Mouse (Mus musculus) ES-CJ7 (cell line): Measurements from ENCODE around the gene Thap3.

Experiments used
- DNase-seq: peaks from one replicate; pipeline ENCODE4 v3.0.0; 2011; ENCODE audit warnings: low read depth, low spot score

Gene Thap3

GRCm38 (mm10) chr4:151988342-151989109 is at the start of gene Thap3:
Gene Thap3 (minus strand): TSS chr4:151988997.
- DNase-seq, result peak; percentile 60

- no peak for DNase-seq
Observed at GRCm38 (mm10) chr4:152038225-152038984, 49.6 kb upstream of the Thap3 start, which contains the start of gene Tas1r1. Gene Tas1r1 (minus strand): TSS chr4:152038568.

- DNase-seq, result peak; percentile 69
Observed at GRCm38 (mm10) chr4:152036464-152036863, 47.7 kb upstream of the Thap3 start.

GRCm38 (mm10) chr4:152032922-152033321 is 44.1 kb upstream of the Thap3 start:
- no peak for DNase-seq

- no peak for DNase-seq
Observed at GRCm38 (mm10) chr4:152029997-152030396, 41.2 kb upstream of the Thap3 start.

- DNase-seq, result no peak
Observed at GRCm38 (mm10) chr4:152029087-152029486, 40.3 kb upstream of the Thap3 start.

- no peak for DNase-seq
Observed at GRCm38 (mm10) chr4:152028456-152028855, 39.7 kb upstream of the Thap3 start.

- peak; percentile 92 for DNase-seq
Observed at GRCm38 (mm10) chr4:152027524-152027923, 38.7 kb upstream of the Thap3 start, which contains the start of gene Zbtb48. Gene Zbtb48 (minus strand): TSS chr4:152027671.

- peak; percentile 48 for DNase-seq
Observed at GRCm38 (mm10) chr4:152026751-152027508, 38.1 kb upstream of the Thap3 start.

- DNase-seq, result no peak
Observed at GRCm38 (mm10) chr4:152024525-152024924, 35.7 kb upstream of the Thap3 start.

GRCm38 (mm10) chr4:152022506-152022905 is 33.7 kb upstream of the Thap3 start:
- DNase-seq, result no peak

GRCm38 (mm10) chr4:152021568-152022097 is 32.8 kb upstream of the Thap3 start:
- DNase-seq, result no peak

GRCm38 (mm10) chr4:152020024-152020423 is 31.2 kb upstream of the Thap3 start:
- no peak for DNase-seq

GRCm38 (mm10) chr4:152019073-152019472 is 30.3 kb upstream of the Thap3 start:
- DNase-seq, result no peak

GRCm38 (mm10) chr4:152013036-152013813 is 24.4 kb upstream of the Thap3 start:
- DNase-seq, result no peak

GRCm38 (mm10) chr4:152012109-152012508 is 23.3 kb upstream of the Thap3 start:
- no peak for DNase-seq

- no peak for DNase-seq
Observed at GRCm38 (mm10) chr4:152011171-152011760, 22.5 kb upstream of the Thap3 start.

- DNase-seq, result no peak
Observed at GRCm38 (mm10) chr4:152010707-152011134, 21.9 kb upstream of the Thap3 start.

GRCm38 (mm10) chr4:152010091-152010706 is 21.4 kb upstream of the Thap3 start:
- no peak for DNase-seq
